Mouse (Mus musculus): ENCODE results near the gene Trim33. TPM values are rescaled to one million over a fixed set of nuclear protein-coding genes. Genes with fewer than 3 reads are reported as not detected.

Gene Trim33
- total and polyA plus RNA-seq, 3 experiments, result 20.2 to 30.4 TPM; not detected in 1

GRCm38 (mm10) chr3:103278561-103279181 lies 422 bp upstream of the Trim33 start:
- Histone ChIP-seq H3K9me3 (replicated peaks; ENCODE audit: insufficient read depth, low read length) (no peaks in the 10 kb centered on the region), H3K4me3 (ENCODE audit: control insufficient read depth in 1 of 2, insufficient read depth in 1 of 2, low read depth in 2 of 2, low read length in 2 of 2) (peak overlapping the region; percentile 83 to 98), H3K27ac (ENCODE audit: control insufficient read depth, low read depth, low read length) (peak overlapping the region; percentile 92), H3K79me2 (ENCODE audit: control insufficient read depth, insufficient read depth, low read length, poor library complexity) (peaks cover 34% of the 10 kb centered on the region), H3K4me1 (ENCODE audit: control insufficient read depth in 1 of 2, insufficient read depth in 2 of 2, low read length in 2 of 2) (peaks cover 0 to 14% of the 10 kb centered on the region in 2 experiments; a peak in 2 of 4 replicates), H3K27me3 (ENCODE audit: control insufficient read depth in 1 of 2, insufficient read depth in 2 of 2, low read length in 2 of 2) (no peaks in the 10 kb centered on the region), H3K36me3 (ENCODE audit: control insufficient read depth in 1 of 2, insufficient read depth in 2 of 2, low read length in 2 of 2) (peaks cover 0 to 22% of the 10 kb centered on the region in 2 experiments; a peak in 3 of 4 replicates), H3K9ac (ENCODE audit: control insufficient read depth, low read depth, low read length, poor library complexity, severe bottlenecking) (peak overlapping the region; percentile 96)
- DNase-seq (ENCODE audit: low read depth, low spot score), result peak; percentile 84
- TF ChIP-seq SMC3 (IDR thresholded peaks at IDR 0.05; ENCODE audit: low read depth, low read length), result no peak
- no peak for TF ChIP-seq POLR2AphosphoS2 (IDR thresholded peaks at IDR 0.05; ENCODE audit: low read length)
- TF ChIP-seq RAD21 (IDR thresholded peaks at IDR 0.05; ENCODE audit: low read depth, low read length), result no peak
- TF ChIP-seq BHLHE40 (IDR thresholded peaks at IDR 0.05; ENCODE audit: borderline replicate concordance, low read depth, low read length), result no peak
- no peak for TF ChIP-seq GABPA (IDR thresholded peaks at IDR 0.05; ENCODE audit: low read depth, low read length)
- TF ChIP-seq USF2 (IDR thresholded peaks at IDR 0.05; ENCODE audit: borderline replicate concordance in 1 of 2, insufficient read depth in 1 of 2, low read depth in 1 of 2, low read length in 2 of 2), result no peak
- peak; percentile 82; the same call in 1 of the 2 replicates for TF ChIP-seq MEF2A (IDR thresholded peaks at IDR 0.05; ENCODE audit: extremely low read depth, insufficient replicate concordance, low read depth, low read length, poor library complexity, severe bottlenecking)
- no peak for TF ChIP-seq JUND (IDR thresholded peaks at IDR 0.05; ENCODE audit: low read depth, low read length)
- TF ChIP-seq ZNF384 (IDR thresholded peaks at IDR 0.05; ENCODE audit: low read depth, low read length), result no peak
- no peak for TF ChIP-seq MYB (IDR thresholded peaks at IDR 0.05; ENCODE audit: low read depth, low read length)
- no peak for TF ChIP-seq ZC3H11A (IDR thresholded peaks at IDR 0.05; ENCODE audit: low read depth, low read length)
- no peak for TF ChIP-seq POLR2AphosphoS5 (IDR thresholded peaks at IDR 0.05; ENCODE audit: borderline replicate concordance, low read depth, low read length)
- TF ChIP-seq CHD1 (IDR thresholded peaks at IDR 0.05; ENCODE audit: low read depth, low read length), result no peak
- no peak for TF ChIP-seq GATA1 (IDR thresholded peaks at IDR 0.05; ENCODE audit: low read depth, low read length)
- no peak; the same call in 1 of the 2 replicates for TF ChIP-seq ZMIZ1 (IDR thresholded peaks at IDR 0.05; ENCODE audit: low read depth, low read length)
- TF ChIP-seq NRF1 (IDR thresholded peaks at IDR 0.05; ENCODE audit: insufficient read depth, low read depth, low read length, poor library complexity, severe bottlenecking), result no peak
- TF ChIP-seq MAX (IDR thresholded peaks at IDR 0.05; ENCODE audit: low read length), result no peak
- no peak for TF ChIP-seq KAT2A (conservative IDR thresholded peaks at IDR 0.05; ENCODE audit: low read depth, low read length)
- TF ChIP-seq ELF1 (IDR thresholded peaks at IDR 0.05; ENCODE audit: low read depth, low read length), result peak; percentile 53
- no peak for TF ChIP-seq UBTF (IDR thresholded peaks at IDR 0.05; ENCODE audit: borderline replicate concordance, insufficient read depth, low read depth, low read length)
- TF ChIP-seq MYC (IDR thresholded peaks at IDR 0.05; ENCODE audit: low read depth, low read length), result no peak
- TF ChIP-seq MAZ (IDR thresholded peaks at IDR 0.05; ENCODE audit: low read depth, low read length), result no peak
- TF ChIP-seq RCOR1 (IDR thresholded peaks at IDR 0.05; ENCODE audit: low read depth, low read length), result no peak
- no peak; the same call in 1 of the 2 replicates for TF ChIP-seq HCFC1 (IDR thresholded peaks at IDR 0.05; ENCODE audit: low read depth, low read length)
- TF ChIP-seq ETS1 (IDR thresholded peaks at IDR 0.05; ENCODE audit: low read depth, low read length), result 0 out of 2 replicates have a peak, but pooled peaks have one; percentile 11
- no peak for TF ChIP-seq E2F4 (IDR thresholded peaks at IDR 0.05; ENCODE audit: borderline replicate concordance, low read depth, low read length)
- TF ChIP-seq SIN3A (IDR thresholded peaks at IDR 0.05; ENCODE audit: low read length), result 0 out of 2 replicates have a peak, but pooled peaks have one; percentile 56
- no peak for TF ChIP-seq EP300 (IDR thresholded peaks at IDR 0.05; ENCODE audit: low read depth in 1 of 2, low read length in 2 of 2)
- TF ChIP-seq POLR2A (IDR thresholded peaks at IDR 0.05; ENCODE audit: control insufficient read depth in 1 of 2, insufficient read depth in 1 of 2, low read depth in 1 of 2, low read length in 2 of 2, poor library complexity in 1 of 2), result no peak
- TF ChIP-seq CTCF (IDR thresholded peaks at IDR 0.05 in 2 of 3, conservative IDR thresholded peaks at IDR 0.05 in 1 of 3; ENCODE audit: control insufficient read depth in 1 of 3, insufficient read depth in 1 of 3, low read depth in 2 of 3, low read length in 3 of 3, poor library complexity in 1 of 3, severe bottlenecking in 1 of 3), result no peak
- no peak for TF ChIP-seq NELFE (IDR thresholded peaks at IDR 0.05; ENCODE audit: low read depth, low read length)
- peak; percentile 20; the same call in 1 of the 2 replicates for TF ChIP-seq TBP (IDR thresholded peaks at IDR 0.05; ENCODE audit: low read depth, low read length)

Measured in MEL (cell line).